ENCODE assay signal across 9 mouse cellular contexts in genomic region chr8:83737346-83737745, GRCm38 (mm10). TPM values are rescaled to one million over a fixed set of nuclear protein-coding genes. Genes with fewer than 3 reads are reported as not detected.
DNase-seq lines count a peak whose midpoint lies in the region; ATAC-seq and TF ChIP-seq lines count a peak whose summit lies in the region.
"Had no signal": no experiment of that assay in that cellular context is flagged by ENCODE, and none has a peak within 500 bp of the region (broad histone marks: within the 10 kb centered on the region; RNA-seq: fewer than 3 reads in every experiment).

No protein-coding gene starts in this region.

- H3K27me3 ChIP-seq in kidney, embryonic 16.5 days (ENCODE audit: insufficient read depth, low read length), result no peaks in the 10 kb centered on the region
- H3K27me3 ChIP-seq in CH12.LX (replicated peaks), result no peaks in the 10 kb centered on the region
- H3K27me3 ChIP-seq in intestine, embryonic 16.5 days (replicated peaks; ENCODE audit: control insufficient read depth, insufficient read depth, low read length), result peaks cover 4% of the 10 kb centered on the region; the same call in 1 of the 2 replicates
- peaks cover 42% of the 10 kb centered on the region for H3K27me3 ChIP-seq in forebrain, embryonic 10.5 days (ENCODE audit: poor library complexity, severe bottlenecking)

- peaks cover 5% of the 10 kb centered on the region; the same call in 1 of the 2 replicates for H3K9me3 ChIP-seq in kidney, embryonic 16.5 days (ENCODE audit: low read length)
- peaks cover 20% of the 10 kb centered on the region for H3K9me3 ChIP-seq in CH12.LX (replicated peaks; ENCODE audit: low read length)
- no peaks in the 10 kb centered on the region for H3K9me3 ChIP-seq in intestine, embryonic 16.5 days (ENCODE audit: control insufficient read depth, low read length)
- peaks cover 9% of the 10 kb centered on the region; the same call in 1 of the 2 replicates for H3K9me3 ChIP-seq in forebrain, embryonic 10.5 days

- dilution Hi-C loops in CH12.LX (cut with MboI; ENCODE audit: extremely low pct_ligation_motif_present, extremely low pct_unique_long_range_greater_than_20kb, low sequenced_read_pairs), result no loop called here

- peak overlapping the region; percentile 90 for H3K4me2 ChIP-seq in kidney, embryonic 16.5 days (replicated peaks; ENCODE audit: low read depth, low read length)
- no peak overlapping the region for H3K4me2 ChIP-seq in CH12.LX (ENCODE audit: insufficient read depth, low read depth, poor library complexity, severe bottlenecking)
- peak overlapping the region; percentile 87; the same call in 1 of the 2 replicates for H3K4me2 ChIP-seq in intestine, embryonic 16.5 days (ENCODE audit: low read depth, low read length)

- H3K36me3 ChIP-seq in kidney, embryonic 16.5 days (ENCODE audit: insufficient read depth, low read length), result no peaks in the 10 kb centered on the region
- H3K36me3 ChIP-seq in CH12.LX (replicated peaks in 1 of 2; ENCODE audit: control insufficient read depth in 1 of 2, insufficient read depth in 1 of 2, low read length in 1 of 2), result peaks cover 2 to 8% of the 10 kb centered on the region in 2 experiments
- H3K36me3 ChIP-seq in intestine, embryonic 16.5 days (ENCODE audit: control insufficient read depth, insufficient read depth, low read length), result no peaks in the 10 kb centered on the region
- no peaks in the 10 kb centered on the region for H3K36me3 ChIP-seq in forebrain, embryonic 10.5 days (replicated peaks)

- 85% methylated on average over 4 of the region's 4 CpGs for WGBS in kidney, embryonic 16.5 days
- WGBS in intestine, embryonic 16.5 days, result 84% methylated on average over 4 of the region's 4 CpGs
- WGBS in forebrain, embryonic 10.5 days, result 88% methylated on average over 4 of the region's 4 CpGs

- no peak overlapping the region for H3K4me3 ChIP-seq in kidney, embryonic 16.5 days (ENCODE audit: low read length)
- no peak overlapping the region for H3K4me3 ChIP-seq in CH12.LX (replicated peaks in 1 of 3; ENCODE audit: low read depth in 2 of 3, low read length in 2 of 3, poor library complexity in 1 of 3)
- 0 out of 2 replicates have a peak overlapping the region, but pooled peaks have one; percentile 1 for H3K4me3 ChIP-seq in intestine, embryonic 16.5 days (ENCODE audit: low read length)
- no peak overlapping the region for H3K4me3 ChIP-seq in forebrain, embryonic 10.5 days

- H3K4me1 ChIP-seq in kidney, embryonic 16.5 days (ENCODE audit: insufficient read depth, low read length), result peaks cover 35% of the 10 kb centered on the region
- peaks cover 11 to 46% of the 10 kb centered on the region in 2 experiments for H3K4me1 ChIP-seq in CH12.LX (ENCODE audit: control insufficient read depth in 1 of 2, insufficient read depth in 2 of 2)
- H3K4me1 ChIP-seq in intestine, embryonic 16.5 days (ENCODE audit: control insufficient read depth, insufficient read depth, low read length), result peaks cover 45% of the 10 kb centered on the region
- H3K4me1 ChIP-seq in forebrain, embryonic 10.5 days, result peaks cover 39% of the 10 kb centered on the region

- peaks cover 13% of the 10 kb centered on the region for H3K79me2 ChIP-seq in CH12.LX (replicated peaks; ENCODE audit: control insufficient read depth, extremely low read depth, insufficient read depth, poor library complexity, severe bottlenecking)

- TF ChIP-seq POLR2A in CH12.LX (IDR thresholded peaks at IDR 0.05; ENCODE audit: low read depth, low read length), result no peak

- H3K9ac ChIP-seq in kidney, embryonic 16.5 days (replicated peaks; ENCODE audit: low read length), result no peak overlapping the region
- no peak overlapping the region for H3K9ac ChIP-seq in CH12.LX (ENCODE audit: insufficient read depth, low read depth)
- peak overlapping the region; percentile 28; the same call in 1 of the 2 replicates for H3K9ac ChIP-seq in intestine, embryonic 16.5 days (ENCODE audit: low read depth, low read length)

- no peak for DNase-seq in kidney, adult 11 months
- DNase-seq in 3T3-L1 (ENCODE audit: low read depth, low spot score) (peak; percentile 52), CH12.LX (ENCODE audit: extremely low read depth) (no peak)
- no peak for DNase-seq in layer of hippocampus, postnatal 36 days
- DNase-seq in forebrain, embryonic 10.5 days (ENCODE audit: extremely low spot score, low spot score), result no peak

- TF ChIP-seq RAD21 in CH12.LX (IDR thresholded peaks at IDR 0.05; ENCODE audit: low read depth, low read length), result no peak; the same call in 1 of the 2 replicates

- no peak for ATAC-seq in kidney, embryonic 16.5 days (ENCODE audit: low FRiP score, low TSS enrichment)
- ATAC-seq in intestine, embryonic 16.5 days, result no peak
- ATAC-seq: forebrain, embryonic 16.5 days; hindbrain, postnatal 0 days had no signal

- in situ Hi-C loops in CH12.LX (cut with MboI; ENCODE audit: low pct_ligation_motif_present, low pct_unique_long_range_greater_than_20kb, low sequenced_read_pairs), result loop anchor here (5.0 kb wide), 1 partner anchor 160 kb away; no protein-coding TSS in a partner anchor

- no peak for TF ChIP-seq EP300 in CH12.LX (IDR thresholded peaks at IDR 0.05; ENCODE audit: low read length)

- TF ChIP-seq CTCF in CH12.LX (conservative IDR thresholded peaks at IDR 0.05 in 1 of 2, IDR thresholded peaks at IDR 0.05 in 1 of 2; ENCODE audit: low read depth in 2 of 2, low read length in 2 of 2), result peak; percentile 28 to 35

- peak overlapping the region; percentile 84 for H3K27ac ChIP-seq in kidney, embryonic 16.5 days (ENCODE audit: low read length)
- H3K27ac ChIP-seq in CH12.LX (ENCODE audit: insufficient read depth, low read depth), result no peak overlapping the region
- H3K27ac ChIP-seq in intestine, embryonic 16.5 days (ENCODE audit: low read length), result peak overlapping the region; percentile 83
- no peak overlapping the region for H3K27ac ChIP-seq in forebrain, embryonic 10.5 days
- H3K27ac ChIP-seq: hindbrain, postnatal 0 days had no signal

TF ChIP-seq in CH12.LX, 34 proteins besides CTCF, POLR2A, EP300 and RAD21:
- TF ChIP-seq PAX5 (IDR thresholded peaks at IDR 0.05; ENCODE audit: low read length) (no peak), JUND (conservative IDR thresholded peaks at IDR 0.05; ENCODE audit: low read depth, low read length) (no peak), POLR2AphosphoS2 (IDR thresholded peaks at IDR 0.05; ENCODE audit: low read depth, low read length) (no peak), NELFE (IDR thresholded peaks at IDR 0.05; ENCODE audit: low read depth, low read length) (no peak), UBTF (IDR thresholded peaks at IDR 0.05; ENCODE audit: low read depth, low read length) (no peak), USF2 (conservative IDR thresholded peaks at IDR 0.05; ENCODE audit: low read depth, low read length) (no peak), TCF12 (IDR thresholded peaks at IDR 0.05; ENCODE audit: low read depth, low read length) (no peak), USF1 (IDR thresholded peaks at IDR 0.05; ENCODE audit: low read depth, low read length) (no peak), ZKSCAN1 (IDR thresholded peaks at IDR 0.05; ENCODE audit: borderline replicate concordance, low read depth, low read length) (no peak), JUN (IDR thresholded peaks at IDR 0.05; ENCODE audit: insufficient read depth, low read depth, low read length) (no peak), MXI1 (IDR thresholded peaks at IDR 0.05; ENCODE audit: low read depth, low read length) (no peak), MAZ (IDR thresholded peaks at IDR 0.05; ENCODE audit: low read depth, low read length) (no peak), GABPA (IDR thresholded peaks at IDR 0.05; ENCODE audit: insufficient replicate concordance, low read depth, low read length) (no peak), E2F4 (IDR thresholded peaks at IDR 0.05; ENCODE audit: insufficient replicate concordance, low read depth, low read length) (no peak), RCOR1 (conservative IDR thresholded peaks at IDR 0.05; ENCODE audit: low read depth, low read length) (no peak), MEF2A (IDR thresholded peaks at IDR 0.05; ENCODE audit: borderline replicate concordance, low read depth, low read length) (no peak), KAT2A (IDR thresholded peaks at IDR 0.05; ENCODE audit: insufficient replicate concordance, low read length) (no peak)
TF ChIP-seq in CH12.LX: peak in this region for 0.

RNA-seq across cellular contexts. Expression of gene Adgre5, which starts 3.8 kb away (rescaled TPM):
- 40.7 and 42.5 TPM in 2 replicates for polyA plus RNA-seq in kidney, embryonic 16.5 days (2015; fragmentation: Nextera tagmentation; extraction: Ambion mirVana)
- 23.6 and 27.4 TPM in 2 replicates for total RNA-seq in CH12.LX (2012; rRNA removed)
- 0.54 and 0.66 TPM in 2 replicates for total RNA-seq in CH12.LX (2014; rRNA removed)
- polyA plus RNA-seq in CH12.LX (2012; ENCODE audit: insufficient read length, low read depth), result 3.7 and 5.9 TPM in 2 replicates
- polyA plus RNA-seq in intestine, embryonic 16.5 days (2015; fragmentation: Nextera tagmentation; extraction: Ambion mirVana), result 39.5 TPM in 2 replicates
- 1 to 10 TPM; 7.6 to 7.7 TPM for total RNA-seq in layer of hippocampus, postnatal 36 days (2021)
- 8.3 and 9.2 TPM in 2 replicates for polyA plus RNA-seq in forebrain, embryonic 10.5 days (2016; fragmentation: Nextera tagmentation; extraction: Ambion mirVana)

RNA-seq across cellular contexts. Expression of gene Ddx39, which starts 22.4 kb away (rescaled TPM):
- polyA plus RNA-seq in kidney, embryonic 16.5 days (2015; fragmentation: Nextera tagmentation; extraction: Ambion mirVana), result 197 and 211 TPM in 2 replicates
- 194 and 278 TPM in 2 replicates for total RNA-seq in CH12.LX (2012; rRNA removed)
- total RNA-seq in CH12.LX (2014; rRNA removed), result 339 and 372 TPM in 2 replicates
- 231 and 232 TPM in 2 replicates for polyA plus RNA-seq in CH12.LX (2012; ENCODE audit: insufficient read length, low read depth)
- polyA plus RNA-seq in intestine, embryonic 16.5 days (2015; fragmentation: Nextera tagmentation; extraction: Ambion mirVana), result 204 and 224 TPM in 2 replicates
- 10 to 100 TPM; 17.0 to 19.2 TPM for total RNA-seq in layer of hippocampus, postnatal 36 days (2021)
- polyA plus RNA-seq in forebrain, embryonic 10.5 days (2016; fragmentation: Nextera tagmentation; extraction: Ambion mirVana), result 364 and 371 TPM in 2 replicates

RNA-seq across cellular contexts. Expression of gene Pkn1, which starts 38.4 kb away (rescaled TPM):
- 31.3 and 33.6 TPM in 2 replicates for polyA plus RNA-seq in kidney, embryonic 16.5 days (2015; fragmentation: Nextera tagmentation; extraction: Ambion mirVana)
- total RNA-seq in CH12.LX (2012; rRNA removed), result 44.6 and 47.8 TPM in 2 replicates
- total RNA-seq in CH12.LX (2014; rRNA removed), result 28.1 and 33.5 TPM in 2 replicates
- polyA plus RNA-seq in CH12.LX (2012; ENCODE audit: insufficient read length, low read depth), result 58.8 and 60.3 TPM in 2 replicates
- 19.9 and 29.6 TPM in 2 replicates for polyA plus RNA-seq in intestine, embryonic 16.5 days (2015; fragmentation: Nextera tagmentation; extraction: Ambion mirVana)
- total RNA-seq in layer of hippocampus, postnatal 36 days (2021), result 10 to 100 TPM; 53.0 to 54.8 TPM
- polyA plus RNA-seq in forebrain, embryonic 10.5 days (2016; fragmentation: Nextera tagmentation; extraction: Ambion mirVana), result 29.0 and 29.3 TPM in 2 replicates

Comparison
In these comparisons a context has a peak if more than half of its experiments do, and no peak if none do; other contexts are left out.
1. H3K27ac ChIP-seq: peak in kidney, embryonic 16.5 days (single experiment) and intestine, embryonic 16.5 days (single experiment); none in CH12.LX (single experiment) and forebrain, embryonic 10.5 days (single experiment).